Mouse (Mus musculus): Measurements from ENCODE around the gene Mid1.
"Not testable (repeated sequence)": the region's sequence is repeated elsewhere in the genome, so short reads cannot be mapped to it uniquely, and the experiment has no call there.

The Mid1 gene

GRCm38 (mm10) chrX:169972791-169973494 is 287.9 kb downstream of the Mid1 start:
- DNase-seq = peak; percentile 4

- peak; percentile 15 for DNase-seq
Measured at GRCm38 (mm10) chrX:169973806-169974205, 288.8 kb downstream of the Mid1 start.

DNA sequence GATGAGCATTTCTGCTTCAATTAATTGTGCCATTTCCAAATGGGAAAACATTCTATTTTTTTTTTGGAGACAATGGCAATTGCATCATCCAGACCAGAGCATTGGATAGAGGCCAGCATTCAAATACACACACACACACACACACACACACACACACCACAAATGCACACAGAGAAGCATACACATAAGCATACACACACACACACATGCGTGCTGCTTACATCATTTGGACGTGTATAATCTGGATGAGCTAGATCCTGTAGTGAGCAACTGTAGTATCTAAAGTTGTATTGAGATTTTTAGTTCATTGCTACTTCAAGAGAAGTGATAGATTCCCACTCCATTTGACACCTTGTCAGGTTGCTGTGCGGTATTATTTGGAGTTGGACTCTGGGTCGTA is 289.5 kb downstream of the Mid1 start:
- DNase-seq = peak; percentile 4

GRCm38 (mm10) chrX:169974974-169975373 is 290.0 kb downstream of the Mid1 start:
- peak; percentile 11 for DNase-seq

- peak; percentile 37 for DNase-seq
Measured at GRCm38 (mm10) chrX:169975681-169976131, 290.7 kb downstream of the Mid1 start.

- DNase-seq = not testable (repeated sequence)
Measured at GRCm38 (mm10) chrX:169976340-169976739, 291.3 kb downstream of the Mid1 start.

DNA sequence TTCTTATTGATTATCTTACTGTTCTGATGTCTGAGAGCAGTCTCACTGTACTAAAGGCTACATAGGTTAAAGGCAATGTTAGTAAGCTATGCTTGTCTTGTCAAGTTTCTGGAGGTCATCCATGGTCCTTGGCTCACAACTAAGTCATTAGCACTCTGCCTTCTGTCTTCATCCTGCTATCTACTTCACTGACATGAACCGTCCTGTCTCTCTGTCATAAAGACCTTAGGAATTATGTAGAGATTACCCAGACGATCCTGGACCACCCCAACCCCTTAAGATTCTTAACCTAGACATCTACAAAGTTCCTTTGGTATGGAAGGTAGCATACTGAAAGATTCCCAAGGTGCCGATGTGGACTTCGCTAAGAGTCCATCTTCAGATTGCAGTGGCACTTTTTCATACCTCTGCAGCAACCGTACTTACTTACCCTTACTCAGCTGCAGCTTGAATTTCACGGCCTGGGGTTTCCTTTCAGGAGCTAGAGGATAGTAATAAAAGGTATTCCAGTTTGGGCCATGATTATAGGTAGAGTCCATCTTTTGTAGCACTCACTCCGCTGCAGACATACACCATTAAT is 292.9 kb downstream of the Mid1 start:
- DNase-seq = not testable (repeated sequence)

GRCm38 (mm10) chrX:169978436-169979381 is 293.7 kb downstream of the Mid1 start:
- peak; percentile 83 for DNase-seq

DNA sequence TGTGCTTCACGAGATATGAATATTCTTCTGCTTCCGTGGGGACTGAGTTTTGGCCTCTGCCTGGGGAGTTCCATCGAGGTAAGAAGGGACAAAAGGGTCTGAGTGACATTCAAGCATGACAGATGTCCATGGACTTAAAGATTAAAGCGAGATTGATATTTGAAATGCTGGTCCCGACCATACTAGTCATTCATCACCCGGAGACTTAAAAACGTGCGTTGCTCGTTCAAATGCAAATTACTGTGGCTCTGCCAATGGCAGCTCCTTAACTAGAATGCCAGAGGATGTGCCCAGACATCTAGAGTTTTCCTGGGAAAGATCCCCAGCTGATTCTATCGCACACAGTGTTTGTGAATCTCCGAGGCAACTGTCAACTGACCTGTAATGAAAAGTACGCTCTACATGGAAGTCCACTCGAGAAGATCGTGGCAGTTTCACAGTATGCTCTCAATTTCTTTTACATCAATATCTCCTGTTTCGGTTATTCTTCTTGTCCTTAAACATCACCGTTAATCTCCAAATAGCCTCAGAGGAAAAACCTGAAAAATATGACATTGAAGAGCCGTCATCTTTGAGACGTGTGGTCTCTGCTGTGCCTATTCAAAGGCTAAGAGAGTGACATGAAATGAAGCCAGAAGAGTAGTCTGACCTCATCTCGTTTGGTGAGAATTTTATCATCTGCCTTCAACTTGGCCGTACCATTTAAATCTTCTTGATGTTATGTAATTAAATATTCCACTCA is 294.6 kb downstream of the Mid1 start:
- DNase-seq = peak; percentile 67

- peak; percentile 31 for DNase-seq
Measured at GRCm38 (mm10) chrX:169980203-169980556, 295.2 kb downstream of the Mid1 start.

- DNase-seq = peak; percentile 19
Measured at GRCm38 (mm10) chrX:169980809-169981289, 295.9 kb downstream of the Mid1 start.

DNA sequence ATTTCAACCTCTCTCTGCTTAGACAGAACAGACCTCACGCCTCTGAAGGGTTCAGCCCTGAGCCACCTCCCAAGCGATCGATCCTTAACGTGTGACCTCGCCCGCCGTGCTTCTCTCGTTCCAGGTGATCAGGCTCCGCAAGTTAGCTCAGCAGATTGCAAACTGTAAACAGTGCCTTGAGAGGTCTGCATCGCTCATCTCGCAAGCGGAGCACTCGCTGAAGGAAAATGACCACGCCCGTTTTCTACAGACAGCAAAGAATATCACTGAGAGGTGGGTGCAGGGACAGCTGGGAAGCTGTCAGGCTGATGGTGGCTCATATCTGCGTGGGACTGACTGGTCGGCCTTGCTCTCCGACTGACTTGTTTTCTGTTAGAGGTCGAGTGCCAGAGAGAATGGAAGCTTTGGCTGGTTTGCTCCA is 296.8 kb downstream of the Mid1 start:
- peak; percentile 79 for DNase-seq

- DNase-seq = peak; percentile 42
Measured at GRCm38 (mm10) chrX:169982606-169983400, 297.8 kb downstream of the Mid1 start.

DNA sequence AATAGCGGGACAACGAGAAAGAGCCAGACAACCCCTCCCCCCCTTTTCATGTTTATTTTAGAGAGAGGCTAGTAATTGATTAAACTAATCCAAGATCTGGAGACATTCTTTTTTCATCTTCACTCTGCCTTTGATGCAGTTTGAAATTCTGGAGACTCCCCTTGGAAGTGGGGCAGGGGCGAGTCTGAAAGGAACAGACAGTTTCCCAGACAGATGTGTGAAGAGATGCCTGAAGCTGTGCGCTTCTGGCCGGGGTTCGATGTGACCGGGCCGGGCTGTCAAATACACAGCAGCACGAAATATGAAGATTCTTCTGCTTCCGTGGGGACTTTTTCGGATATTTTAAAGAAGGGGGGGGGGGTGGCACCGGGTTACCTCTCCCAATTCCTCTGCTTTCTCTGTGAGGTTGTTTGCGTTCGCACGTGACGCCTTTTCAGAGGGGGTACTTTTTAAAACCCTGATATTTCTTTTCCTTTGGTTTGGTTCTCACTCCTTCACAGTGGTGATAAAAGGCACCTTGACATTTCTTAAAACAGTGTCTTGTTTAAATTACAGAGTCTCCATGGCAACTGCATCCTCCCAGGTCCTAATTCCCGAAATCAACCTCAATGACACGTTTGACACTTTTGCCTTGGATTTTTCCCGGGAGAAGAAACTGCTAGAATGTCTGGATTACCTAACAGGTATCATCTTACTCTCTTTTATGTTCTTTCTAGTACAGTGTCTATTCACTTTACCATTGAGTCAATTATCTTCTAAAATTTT is 298.6 kb downstream of the Mid1 start:
- peak; percentile 61 for DNase-seq

- peak; percentile 11 for DNase-seq
Measured at GRCm38 (mm10) chrX:169984331-169984730, 299.3 kb downstream of the Mid1 start.

DNA sequence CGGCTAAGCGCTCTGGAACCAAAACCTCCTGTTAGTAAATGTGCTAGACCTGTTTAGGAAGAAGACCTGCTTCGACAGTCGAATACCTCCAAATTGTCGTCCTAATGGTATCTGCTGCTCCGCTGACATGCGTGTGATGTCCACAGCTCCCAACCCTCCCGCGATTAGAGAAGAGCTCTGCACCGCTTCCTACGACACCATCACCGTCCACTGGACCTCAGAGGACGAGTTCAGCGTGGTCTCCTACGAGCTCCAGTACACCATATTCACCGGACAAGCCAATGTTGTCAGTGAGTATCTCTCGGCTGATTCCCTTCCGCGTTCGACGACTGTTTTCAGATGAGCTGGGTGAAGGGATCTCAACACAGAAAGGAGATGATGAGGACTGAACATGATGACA is 299.9 kb downstream of the Mid1 start:
- peak; percentile 51 for DNase-seq

DNA sequence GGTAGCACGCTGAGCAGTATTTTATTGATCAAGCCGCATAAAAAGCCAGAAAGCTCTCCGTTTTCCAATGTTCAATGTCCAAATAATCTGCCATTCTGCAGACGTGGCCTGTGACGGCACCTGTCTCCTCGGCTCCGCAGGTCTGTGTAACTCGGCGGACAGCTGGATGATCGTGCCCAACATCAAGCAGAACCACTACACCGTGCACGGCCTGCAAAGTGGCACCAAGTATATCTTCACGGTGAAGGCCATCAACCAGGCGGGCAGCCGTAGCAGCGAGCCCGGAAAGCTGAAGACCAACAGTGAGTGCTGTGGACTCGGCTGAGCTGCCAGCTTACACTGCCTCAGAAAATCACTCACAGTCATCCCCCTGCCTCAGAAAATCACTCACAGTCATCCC is 300.8 kb downstream of the Mid1 start:
- peak; percentile 65 for DNase-seq

DNA sequence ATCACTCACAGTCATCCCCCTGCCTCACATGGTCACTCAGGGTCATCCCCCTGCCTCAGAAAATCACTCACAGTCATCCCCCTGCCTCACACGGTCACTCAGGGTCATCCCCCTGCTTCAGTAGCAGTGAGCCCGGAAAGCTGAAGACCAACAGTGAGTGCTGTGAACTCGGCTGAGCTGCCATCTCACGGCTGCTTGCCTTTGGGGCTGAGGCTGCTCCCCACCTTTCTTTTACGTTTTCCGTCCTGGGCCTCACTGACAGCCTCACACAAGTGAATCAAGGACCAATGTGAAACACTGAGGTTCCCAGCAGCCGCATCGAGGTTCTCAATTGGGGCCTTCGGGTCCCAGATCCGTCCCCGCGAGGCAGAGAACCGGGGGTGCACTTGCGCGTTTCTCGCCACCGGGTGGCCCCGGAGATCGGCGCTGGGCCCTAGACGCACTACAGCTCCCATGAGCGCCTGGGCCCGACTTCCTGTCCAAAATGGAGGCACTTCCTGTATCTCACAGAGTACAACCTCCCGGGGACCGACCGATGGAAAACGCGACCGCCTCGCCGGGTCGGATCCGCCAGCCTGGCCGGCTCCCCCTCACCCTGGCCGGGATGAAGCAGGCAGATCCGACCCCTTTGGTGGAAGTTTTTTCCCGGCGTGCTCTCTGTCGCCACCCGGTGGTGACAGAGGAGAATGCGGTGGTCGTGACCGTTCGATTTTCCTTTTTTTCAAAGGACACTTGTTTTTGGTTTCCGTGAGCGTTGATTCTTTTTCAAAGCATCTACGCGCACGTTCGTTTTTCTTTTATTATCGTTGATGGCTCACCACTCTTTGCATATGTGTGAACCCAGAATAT is 301.7 kb downstream of the Mid1 start:
- peak; percentile 92 for DNase-seq

GRCm38 (mm10) chrX:169987368-169987837 is 302.4 kb downstream of the Mid1 start:
- DNase-seq = peak; percentile 74
